Mouse (Mus musculus) ES-E14 (cell line): ENCODE data around the gene Itpa.
A peak's percentile ranks its signal among the peaks of the same experiment; 100 is the strongest.

Source experiments
- CHD2 ChIP-seq: IDR thresholded peaks from 2 replicates; pipeline ENCODE4 v1.6.1; 2014; ENCODE audit warnings: mild to moderate bottlenecking, low read depth, low read length, inconsistent platforms
- HCFC1 ChIP-seq: IDR thresholded peaks from 2 replicates; pipeline ENCODE4 v1.6.1; 2012; ENCODE audit warnings: low read length, inconsistent platforms, borderline replicate concordance; ENCODE audit not compliant: insufficient read depth
- MAFK ChIP-seq: IDR thresholded peaks from 2 replicates; pipeline ENCODE4 v1.6.1; 2014; ENCODE audit warnings: mild to moderate bottlenecking, low read depth, low read length, inconsistent platforms; ENCODE audit not compliant: insufficient read depth
- ZC3H11A ChIP-seq: IDR thresholded peaks from 2 replicates; pipeline ENCODE4 v1.6.1; 2012; ENCODE audit warnings: low read depth, mild to moderate bottlenecking, inconsistent platforms, low read length, borderline replicate concordance
- ZNF384 ChIP-seq: IDR thresholded peaks from 2 replicates; pipeline ENCODE4 v1.6.1; 2012; ENCODE audit warnings: low read depth, low read length, inconsistent platforms

DNA sequence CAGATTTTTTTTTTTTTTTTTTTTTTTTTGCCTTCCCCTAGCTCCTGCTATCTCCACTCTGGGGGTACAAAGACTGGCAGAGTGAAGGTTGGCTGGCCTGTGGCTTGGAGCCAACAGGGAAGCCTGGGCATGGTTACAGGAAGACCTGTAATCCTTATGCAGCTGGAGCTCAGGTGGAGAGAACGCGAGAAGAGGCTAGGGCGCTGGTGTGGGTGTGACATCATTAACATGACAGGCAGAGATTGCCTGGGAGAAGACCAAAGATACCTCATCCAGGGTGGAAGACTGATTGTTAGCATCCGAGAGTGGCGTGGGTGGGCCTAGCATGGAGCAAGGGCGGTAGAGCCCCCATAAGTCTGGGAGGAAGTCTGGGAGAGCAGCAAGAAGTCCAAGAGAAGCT, 28.1 kb upstream of the Itpa start:
- peak; percentile 37; the same call in 1 of the 2 replicates for TF ChIP-seq CHD2
- no peak for TF ChIP-seq ZC3H11A
- no peak for TF ChIP-seq HCFC1
- TF ChIP-seq MAFK, result no peak
- TF ChIP-seq ZNF384, result no peak
